Mouse (Mus musculus): Measurements from ENCODE around the gene Msi2. TPM values are rescaled to one million over a fixed set of nuclear protein-coding genes. Genes with fewer than 3 reads are reported as not detected.

The Msi2 gene
- polyA plus RNA-seq, 3 experiments from 2014 or later = 23.6 to 30.8 (median 26.0) TPM

DNA sequence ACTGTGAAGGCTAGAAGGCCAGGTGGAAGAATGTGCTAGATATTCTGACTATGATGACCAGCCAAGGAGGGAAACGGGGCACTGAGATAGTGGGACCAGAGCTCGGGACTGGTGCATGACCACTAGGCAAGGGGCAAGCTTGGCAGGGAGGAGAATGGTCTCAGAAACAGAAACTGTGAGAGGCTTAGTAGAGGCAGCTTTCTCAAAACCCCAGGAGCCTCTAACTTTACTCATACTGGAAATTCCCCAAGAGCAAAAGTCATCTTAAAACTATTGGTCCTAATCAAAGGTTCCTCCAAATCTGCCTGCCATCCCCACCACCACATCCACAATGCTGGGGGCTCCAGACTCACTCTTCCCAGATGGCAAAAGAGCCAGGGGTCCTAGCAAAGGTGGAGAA lies 181.5 kb downstream of the Msi2 start:
- ATAC-seq = no peak

DNA sequence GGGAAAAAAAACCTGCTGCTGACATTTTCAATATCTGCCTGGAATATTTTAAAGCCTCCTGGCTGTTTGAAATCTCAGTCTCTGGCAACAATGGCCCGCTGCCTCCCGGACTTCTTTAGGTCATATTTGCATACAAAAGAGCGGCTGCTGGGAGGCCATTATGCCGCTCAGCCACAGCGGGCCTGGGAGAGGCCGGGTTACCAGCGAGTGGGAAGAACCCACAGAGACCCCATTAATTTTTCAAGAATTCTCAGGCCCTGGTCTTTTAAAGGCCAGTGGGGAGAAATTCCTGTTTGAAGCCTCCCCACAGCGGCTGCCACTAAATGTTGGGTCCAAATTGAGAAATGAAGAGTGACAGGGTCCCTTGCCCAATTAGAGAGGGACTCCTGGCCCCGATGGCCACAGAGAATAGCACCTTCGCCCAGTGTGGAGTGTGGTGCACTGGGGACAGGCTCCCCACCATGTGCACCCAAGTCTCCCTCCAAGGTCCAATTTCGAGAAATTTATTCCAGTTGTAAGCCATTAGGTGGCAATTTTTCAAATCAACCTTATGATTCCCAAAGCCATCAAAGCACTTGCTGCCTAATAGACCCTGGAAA lies 183.9 kb downstream of the Msi2 start:
- no peak for ATAC-seq

DNA sequence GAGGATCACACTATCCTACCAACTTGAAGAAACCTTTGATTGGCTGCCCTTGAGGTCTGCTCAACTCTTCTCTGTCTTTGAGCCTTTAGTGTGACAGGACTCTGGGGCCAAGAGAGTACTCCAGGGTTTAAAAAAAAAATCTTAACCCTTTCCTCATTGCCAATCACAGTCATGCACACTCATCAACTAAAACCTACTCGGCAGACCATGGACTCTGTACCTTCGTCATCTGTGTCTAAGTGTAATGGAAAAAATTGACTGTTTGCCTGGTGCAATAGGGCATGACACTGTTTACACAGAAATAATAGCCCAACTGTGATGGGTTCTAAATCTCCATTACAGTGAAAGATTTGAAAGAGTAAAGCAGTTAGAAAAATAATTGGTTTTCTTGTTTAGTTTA lies 186.3 kb downstream of the Msi2 start:
- ATAC-seq = no peak

DNA sequence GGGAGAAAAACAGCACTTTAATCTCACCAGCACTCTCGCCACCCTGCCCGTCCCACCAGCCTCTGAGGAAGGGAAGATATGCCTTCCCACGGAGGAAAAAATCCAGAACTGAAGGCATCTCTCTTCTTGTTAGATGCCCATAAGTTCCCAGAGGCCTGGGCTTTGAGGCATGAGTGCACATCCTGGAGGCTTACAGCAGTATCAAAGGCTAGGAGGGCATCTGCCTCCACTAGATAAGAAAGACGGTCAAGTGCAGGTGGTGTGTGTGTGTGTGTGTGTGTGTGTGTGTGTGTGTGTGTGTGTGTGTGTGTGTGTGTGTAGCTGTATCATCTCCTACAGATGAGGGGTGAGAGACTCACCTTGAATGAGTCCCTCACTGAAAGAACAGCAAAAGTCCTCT lies 188.3 kb downstream of the Msi2 start:
- no peak for ATAC-seq

DNA sequence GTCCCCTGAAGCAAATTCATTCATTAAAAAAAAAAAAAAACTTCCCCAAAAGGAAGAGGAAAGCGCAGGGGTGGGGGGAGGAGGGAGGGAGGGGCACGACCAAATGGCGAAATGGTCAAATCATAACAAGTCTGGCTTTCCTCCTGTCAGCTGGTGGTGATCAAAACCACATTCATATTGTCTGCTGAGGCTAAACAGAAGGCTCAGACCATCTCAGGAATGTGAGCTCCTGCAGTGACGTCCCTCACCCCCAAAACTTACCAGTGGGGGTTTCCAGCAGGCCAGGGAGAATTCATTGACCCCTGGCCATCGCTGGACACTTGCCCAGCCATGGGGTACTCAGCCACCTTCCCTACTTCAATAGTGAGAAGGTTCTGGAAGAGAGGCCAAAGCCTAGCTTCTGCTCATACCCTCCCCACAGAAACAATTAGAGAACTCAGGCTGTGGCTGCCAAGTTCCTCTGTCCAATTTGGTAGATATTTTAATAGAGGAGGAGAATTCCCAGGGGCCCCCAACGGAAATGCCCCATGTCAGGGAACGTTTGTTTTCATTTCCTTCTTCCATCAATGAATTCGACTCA lies 189.7 kb downstream of the Msi2 start:
- ATAC-seq = no peak

DNA sequence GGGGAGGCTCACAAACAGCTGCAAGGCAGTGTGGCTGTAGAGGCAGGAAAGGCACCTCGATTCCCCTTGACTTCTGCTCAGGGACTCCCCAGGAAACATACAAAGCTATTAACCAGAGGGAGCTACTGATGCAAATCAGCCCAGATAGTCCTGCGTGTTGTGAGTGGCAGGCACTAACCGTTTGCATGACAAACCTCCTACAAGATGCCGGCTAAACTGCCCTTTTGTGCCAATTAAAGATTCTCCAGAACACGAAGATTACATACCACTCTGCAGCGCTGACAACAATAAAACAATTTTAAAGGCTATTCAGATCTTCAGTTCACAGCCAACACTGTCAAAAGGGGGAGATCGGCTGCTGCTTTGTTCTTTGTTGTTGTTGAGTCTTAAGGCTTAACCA lies 191.6 kb downstream of the Msi2 start:
- ATAC-seq = peak; percentile 61

DNA sequence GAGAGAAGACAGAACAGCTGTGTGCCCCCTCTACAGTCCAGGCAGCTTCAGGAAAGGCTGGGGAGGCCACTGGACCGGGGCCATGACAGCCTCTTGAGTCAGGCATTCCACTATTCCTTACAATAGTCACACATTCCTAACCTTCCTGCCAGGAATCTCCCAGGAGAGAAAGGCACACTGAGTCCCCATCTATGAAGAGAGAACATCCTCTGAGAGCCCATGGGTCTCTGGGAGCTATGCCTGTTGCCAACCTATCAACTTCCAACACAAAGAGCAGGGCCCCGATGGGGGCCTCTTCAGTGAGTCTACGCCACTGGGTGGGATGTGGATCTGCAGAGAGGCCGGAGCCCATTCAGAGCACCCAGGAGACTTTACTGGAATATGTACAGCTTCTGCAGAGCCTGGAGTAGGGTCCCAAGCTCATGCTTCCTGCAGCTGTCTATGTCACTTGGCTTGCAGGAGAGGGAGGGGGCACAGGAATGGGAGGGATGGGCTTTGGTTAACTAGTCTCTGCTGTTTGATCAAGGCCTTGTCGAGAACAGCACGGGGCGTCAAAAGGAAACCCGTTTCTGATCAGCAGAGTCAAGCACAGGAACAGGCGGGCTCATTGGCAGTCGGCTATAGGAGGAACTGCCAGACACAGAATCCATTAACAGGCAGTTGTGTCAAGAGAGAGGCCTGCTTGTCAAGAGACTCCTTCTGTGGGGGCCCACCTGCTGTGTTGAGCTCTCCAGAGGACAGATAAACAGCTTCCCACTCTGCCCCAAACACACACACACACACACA lies 193.3 kb downstream of the Msi2 start:
- no peak for ATAC-seq

DNA sequence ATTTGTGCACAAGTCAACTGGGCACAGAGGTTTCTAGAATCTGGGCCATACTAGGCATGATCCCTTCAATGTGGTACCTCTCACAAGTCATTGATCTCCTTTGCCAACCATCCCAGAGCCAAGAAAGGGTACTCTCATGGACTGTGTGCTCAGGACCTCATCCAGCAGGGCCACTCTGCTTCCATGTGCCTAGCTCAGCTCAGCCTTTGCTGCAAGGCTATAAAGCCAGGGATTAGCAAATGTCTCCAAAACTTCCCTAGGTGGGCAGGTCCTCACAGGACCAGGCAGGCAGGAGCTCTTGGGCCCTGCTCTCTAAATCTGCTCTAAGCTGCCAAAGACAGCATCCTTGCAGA lies 193.9 kb downstream of the Msi2 start:
- no peak for ATAC-seq

DNA sequence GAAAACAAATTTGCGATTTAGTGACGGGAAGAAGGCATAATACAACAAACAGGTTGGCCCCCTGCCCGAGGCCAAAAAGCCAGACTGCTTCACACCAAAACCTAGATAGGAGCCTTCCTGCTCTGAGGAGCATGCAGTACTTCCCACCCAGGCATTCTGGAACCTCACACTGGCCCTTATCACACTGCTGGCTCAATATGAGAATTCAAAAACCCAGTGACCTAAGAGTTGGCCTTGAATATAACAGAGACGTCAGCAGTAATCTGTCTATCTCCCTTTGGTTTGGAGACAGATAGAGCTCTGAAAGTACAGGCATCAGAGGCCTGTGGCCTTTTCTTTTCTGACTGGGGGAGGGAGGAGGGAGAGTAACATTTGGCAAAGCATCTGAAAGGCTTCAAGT lies 194.4 kb downstream of the Msi2 start:
- no peak for ATAC-seq

DNA sequence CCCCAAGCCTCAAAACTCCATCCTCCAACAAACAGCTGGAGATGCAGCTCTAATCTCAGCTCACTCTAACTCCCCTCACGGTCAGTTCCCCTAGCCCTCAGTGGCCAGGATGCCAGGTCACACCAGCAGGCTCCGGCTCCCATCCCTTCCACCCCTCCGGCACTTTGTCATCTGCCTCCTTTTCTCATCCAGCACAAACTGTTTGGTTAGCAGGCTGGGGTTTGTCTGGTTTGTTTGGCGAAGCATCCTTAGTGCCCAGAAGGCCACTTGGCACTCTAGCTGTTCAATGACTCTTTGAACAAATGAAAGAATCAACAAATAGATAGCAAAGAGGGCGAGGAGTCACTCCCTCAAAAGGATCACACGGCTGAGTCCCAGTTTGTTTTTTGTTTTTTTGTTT lies 194.8 kb downstream of the Msi2 start:
- no peak for ATAC-seq

DNA sequence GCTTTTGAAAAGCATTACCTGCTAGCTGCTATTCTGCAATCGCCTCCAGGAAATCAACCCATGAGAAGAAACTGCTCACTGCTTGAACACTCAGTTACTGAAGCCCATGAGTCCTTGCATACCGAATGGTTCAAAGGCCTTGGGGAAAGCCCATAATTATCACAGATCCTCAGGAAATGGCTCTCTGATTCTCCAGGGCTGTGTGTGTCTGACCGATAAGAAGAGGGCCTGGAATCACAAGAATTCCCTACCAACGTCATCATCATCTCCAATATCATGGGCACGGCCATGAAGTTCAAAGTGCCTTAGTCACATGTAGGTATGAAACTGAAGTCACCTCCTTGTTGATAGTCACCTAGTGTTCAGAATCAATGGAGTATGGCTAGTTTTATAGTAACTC lies 196.2 kb downstream of the Msi2 start:
- ATAC-seq = no peak

DNA sequence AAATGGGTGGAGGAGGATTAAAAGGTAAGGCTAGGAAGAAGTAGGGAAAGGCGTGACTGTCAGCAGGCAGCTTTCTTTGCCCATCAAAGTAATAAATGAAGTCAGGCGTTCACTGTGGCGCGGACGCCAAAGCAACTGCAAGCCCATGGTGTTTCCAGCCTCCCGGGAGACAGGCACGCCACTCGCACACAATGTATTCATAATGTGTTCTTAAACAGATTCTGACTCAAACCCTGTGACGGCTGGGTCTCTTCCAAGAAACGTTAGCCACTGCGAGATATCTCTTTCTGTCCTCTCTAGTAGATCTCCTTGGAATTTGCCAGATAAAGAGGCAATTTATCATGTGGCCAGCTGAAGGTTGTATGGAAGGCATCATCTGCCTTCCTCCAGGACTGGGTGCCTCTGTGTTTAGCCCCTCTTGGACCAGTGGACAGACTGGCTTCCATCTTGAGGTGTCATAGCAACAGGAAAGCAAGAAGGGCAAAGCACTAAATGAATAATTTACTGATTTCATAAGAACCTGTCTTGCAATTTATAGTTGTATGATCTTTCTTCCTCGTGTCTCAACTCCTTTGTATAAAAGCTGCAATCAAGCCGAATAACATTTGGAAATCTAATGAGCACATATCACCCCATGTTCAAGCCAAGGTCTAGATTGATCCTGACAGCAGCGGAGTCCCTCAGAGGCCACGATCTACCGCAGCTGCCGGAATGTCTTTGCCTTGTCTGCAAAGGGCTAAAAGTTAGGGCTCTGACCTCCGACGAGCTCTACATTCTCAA lies 197.2 kb downstream of the Msi2 start:
- no peak for ATAC-seq

DNA sequence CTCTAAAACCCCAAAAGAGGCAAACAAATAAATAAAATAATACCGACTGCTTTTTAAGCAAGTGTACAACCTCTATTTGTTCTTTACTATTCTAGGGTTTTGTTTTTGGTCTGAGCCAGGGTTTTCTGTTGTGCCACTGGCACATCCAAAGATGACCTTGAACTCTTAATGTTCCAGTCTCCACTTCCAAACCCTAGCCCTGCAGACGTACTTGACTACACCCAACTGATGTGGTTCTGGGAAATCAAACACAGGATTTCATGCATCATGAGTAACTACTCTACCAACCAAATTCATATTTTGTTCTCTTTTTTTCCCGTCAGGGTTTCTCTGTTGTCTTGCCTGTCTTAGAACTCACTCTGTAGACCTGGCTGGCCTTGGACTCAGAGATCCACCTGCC lies 200.0 kb downstream of the Msi2 start:
- ATAC-seq = no peak

DNA sequence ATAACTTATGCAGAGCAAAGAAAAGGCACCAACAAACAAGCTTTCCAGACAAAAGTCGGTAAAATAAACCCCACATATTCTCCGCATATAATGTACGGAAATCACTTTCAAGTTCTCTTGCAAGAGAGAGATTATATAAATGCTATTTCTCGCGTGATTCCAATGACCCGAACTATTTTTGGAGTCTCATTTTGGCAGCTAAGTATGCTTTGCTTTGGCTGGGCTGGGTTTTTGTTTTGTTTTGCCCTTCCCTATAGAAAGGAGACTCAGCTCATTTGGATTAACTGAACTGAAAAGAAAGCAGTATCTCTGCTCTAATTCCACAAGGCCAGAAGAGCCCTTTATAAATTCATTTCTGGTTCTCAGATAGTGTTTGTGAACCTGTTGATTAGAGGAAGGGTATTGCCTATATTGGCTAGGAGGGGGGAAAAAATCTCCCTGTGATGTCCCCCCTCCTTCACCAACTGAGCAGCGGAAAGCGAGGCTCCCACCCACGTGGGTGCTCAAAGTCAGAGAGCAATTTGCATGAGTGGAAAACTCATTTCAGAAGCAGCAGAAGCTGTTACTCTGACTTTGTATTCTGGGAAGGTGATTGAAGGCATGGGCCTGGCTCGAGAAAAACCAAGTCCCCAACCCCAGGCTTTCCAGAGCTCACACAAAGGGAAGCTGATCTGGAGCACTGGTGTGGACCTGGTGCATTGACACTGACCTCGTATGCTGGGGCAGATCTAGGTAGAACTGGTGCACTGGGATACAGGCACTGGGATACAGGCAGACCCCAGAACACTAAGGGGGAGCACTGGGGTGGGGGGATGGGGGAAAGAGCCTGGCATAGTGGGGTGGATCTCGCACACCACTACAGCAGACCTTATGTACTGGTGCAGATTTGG lies 201.5 kb downstream of the Msi2 start:
- peak; percentile 63 for ATAC-seq

DNA sequence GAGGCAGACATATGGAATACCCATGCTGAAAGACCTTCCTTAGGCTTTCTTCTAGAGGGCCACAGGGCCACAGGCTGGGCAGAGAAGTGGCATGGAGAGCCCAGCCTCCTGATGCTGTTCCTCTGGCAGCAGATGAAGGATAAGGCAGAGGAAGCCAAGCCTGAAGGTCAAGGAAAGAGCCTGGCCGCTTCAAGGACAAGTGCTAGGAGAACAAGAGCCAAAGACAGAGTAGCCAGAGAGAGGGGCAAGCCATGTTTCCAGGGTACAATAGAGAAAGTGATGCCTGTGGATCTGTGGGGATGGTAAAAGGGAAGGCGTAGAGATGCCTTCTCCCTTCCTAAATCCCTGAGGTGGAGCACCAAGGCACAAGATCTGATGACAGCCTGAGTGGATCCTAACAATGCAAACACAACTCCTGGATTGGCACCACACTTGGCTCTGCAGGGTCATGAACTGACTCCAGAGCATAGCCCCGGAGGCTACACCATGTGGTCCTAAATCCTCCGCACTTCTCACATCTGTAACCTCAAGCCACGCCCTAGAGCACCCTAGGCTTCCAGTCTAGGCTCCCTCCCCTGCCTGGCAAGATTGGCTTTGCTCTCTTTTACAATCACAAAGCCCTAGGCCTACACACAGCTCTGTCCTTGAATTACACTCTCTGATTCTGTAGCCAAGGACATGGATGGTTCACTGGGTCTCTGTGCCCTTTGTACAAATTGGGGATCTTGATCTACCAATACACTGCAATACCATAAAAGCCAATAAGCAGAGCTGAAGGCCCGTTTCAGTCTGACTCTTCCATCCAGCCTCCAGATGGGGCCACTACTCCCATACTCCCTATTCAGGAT lies 202.4 kb downstream of the Msi2 start:
- ATAC-seq = no peak

DNA sequence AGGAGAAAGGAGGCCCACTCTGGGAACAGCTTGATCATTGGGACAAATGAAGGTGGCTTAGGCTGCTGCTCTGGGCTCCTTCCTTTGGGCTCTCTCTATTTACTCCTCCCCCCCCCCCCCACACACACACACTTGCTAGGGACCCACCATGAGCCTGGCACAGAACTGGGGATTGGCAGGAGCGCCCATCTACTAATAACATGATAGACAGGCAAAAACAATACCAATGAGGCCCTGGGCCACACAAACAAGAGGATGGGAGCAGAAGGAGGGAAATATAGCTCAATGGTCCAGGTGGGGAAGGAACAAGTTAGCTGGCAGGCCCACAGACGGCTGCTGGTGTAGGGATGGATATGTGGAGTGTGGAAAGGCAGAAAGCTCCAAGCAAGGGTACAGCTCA lies 203.0 kb downstream of the Msi2 start:
- no peak for ATAC-seq

DNA sequence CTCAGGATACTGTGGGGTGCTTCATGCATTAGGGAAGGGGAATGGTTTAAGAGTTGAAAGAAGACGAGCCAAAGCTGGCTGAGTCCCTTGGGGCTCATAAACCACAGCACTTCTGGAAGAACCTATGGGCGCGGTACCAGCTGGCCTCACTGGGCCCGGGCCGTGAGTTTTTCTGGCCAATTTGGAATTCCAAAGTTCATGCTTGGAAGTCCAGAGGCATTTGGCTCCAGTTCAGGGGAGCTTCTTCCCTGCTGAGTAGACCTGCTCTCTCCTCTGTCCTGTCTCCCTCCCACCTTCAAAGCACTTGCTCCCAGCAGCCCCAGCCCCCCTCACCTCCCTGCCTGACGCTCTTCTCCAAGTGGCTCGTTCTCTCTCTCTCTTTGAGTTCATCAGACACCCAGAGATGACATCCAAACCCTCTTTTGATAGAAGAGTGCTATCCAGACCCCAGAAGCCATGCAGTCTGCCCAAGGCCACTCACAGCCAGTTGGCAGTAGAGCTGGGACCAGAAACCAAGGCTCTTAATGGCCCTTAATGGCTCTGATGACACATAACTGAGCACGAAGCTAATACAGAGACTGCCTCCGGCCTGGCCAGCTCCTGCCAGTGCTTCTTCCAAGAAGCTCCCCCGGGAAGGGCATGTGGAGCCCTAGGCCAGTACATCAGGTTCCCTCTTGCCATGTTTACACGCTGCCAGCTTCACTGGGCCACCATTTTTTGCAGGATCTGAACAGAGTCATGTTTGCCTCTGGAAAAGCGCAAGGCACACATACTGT lies 204.0 kb downstream of the Msi2 start:
- no peak for ATAC-seq

DNA sequence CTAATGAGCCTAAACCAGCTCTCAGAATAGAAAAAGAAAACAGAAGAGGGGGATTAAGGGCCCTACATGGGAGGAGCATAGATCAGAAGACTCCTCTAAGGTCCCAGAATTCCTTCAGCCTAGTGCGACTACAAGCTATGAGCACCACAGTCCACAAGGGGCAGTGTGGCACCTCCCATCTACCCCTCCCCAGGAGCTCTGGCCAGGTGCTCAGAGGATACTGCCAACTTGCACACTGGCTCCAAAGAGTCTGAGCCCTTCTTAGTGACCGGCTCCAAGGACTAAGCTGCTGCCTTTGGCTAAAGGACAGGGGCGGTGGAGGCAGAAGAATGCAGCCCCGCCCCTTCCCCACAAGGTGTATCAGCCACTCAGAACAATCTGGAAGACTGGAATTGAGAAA lies 205.7 kb downstream of the Msi2 start:
- ATAC-seq = peak; percentile 63

DNA sequence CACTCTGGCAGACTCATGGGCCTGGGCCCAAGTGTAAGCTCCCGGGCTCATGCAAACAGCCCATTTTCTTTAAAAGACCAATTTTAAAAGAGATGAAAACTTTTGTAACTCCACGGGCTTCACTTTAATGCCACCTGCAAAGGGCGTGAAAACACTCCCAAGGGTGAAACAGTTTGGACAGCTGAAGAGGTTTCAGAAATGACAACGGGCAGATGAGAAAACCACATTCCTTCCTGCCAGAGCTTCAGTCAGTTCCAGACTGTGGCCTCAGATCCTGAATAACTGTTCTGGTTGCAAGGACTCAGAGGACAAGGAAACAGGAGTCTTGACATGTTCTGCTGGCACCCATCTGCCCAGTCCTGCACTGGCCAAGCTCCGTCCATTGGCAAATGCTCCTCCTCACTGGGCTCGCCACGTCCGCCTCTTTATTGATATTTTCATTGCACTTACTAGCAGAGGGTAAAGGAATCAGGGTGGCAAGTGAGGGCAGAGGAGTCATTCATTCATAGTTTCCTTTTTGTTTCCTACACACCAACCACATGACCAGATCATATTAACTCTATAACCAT lies 207.9 kb downstream of the Msi2 start:
- no peak for ATAC-seq

DNA sequence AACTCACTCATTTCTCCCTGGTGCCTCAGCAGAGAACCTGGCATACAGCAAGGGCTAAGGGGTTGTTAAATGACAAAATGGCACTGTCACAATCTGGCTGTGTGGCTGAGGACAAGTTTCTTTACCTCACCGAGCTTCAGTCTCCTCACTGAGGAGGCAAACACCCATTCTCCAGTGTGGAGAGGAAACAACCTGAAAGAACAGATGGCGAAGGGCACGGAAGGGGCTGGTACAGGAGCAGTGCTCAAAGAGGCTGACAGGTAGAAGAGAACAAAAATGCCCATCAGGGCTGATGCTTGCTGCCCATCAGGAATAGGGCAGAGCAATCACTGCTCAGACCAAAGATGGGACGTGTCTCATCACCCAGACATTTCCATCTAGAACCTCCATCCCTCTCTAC lies 208.8 kb downstream of the Msi2 start:
- no peak for ATAC-seq
